Mouse (Mus musculus) G1E (cell line): ENCODE results near the gene Rapgef5.

Experiments
- CTCF ChIP-seq: IDR thresholded peaks from 2 replicates; pipeline ENCODE4 v1.5.1; 2012; ENCODE audit warnings: low read depth, low read length, inconsistent platforms, mixed read lengths
- POLR2AphosphoS5 ChIP-seq: IDR thresholded peaks from 2 replicates; pipeline ENCODE4 v1.6.1; 2012; ENCODE audit warnings: low read depth, low read length, inconsistent platforms; ENCODE audit not compliant: insufficient replicate concordance

DNA sequence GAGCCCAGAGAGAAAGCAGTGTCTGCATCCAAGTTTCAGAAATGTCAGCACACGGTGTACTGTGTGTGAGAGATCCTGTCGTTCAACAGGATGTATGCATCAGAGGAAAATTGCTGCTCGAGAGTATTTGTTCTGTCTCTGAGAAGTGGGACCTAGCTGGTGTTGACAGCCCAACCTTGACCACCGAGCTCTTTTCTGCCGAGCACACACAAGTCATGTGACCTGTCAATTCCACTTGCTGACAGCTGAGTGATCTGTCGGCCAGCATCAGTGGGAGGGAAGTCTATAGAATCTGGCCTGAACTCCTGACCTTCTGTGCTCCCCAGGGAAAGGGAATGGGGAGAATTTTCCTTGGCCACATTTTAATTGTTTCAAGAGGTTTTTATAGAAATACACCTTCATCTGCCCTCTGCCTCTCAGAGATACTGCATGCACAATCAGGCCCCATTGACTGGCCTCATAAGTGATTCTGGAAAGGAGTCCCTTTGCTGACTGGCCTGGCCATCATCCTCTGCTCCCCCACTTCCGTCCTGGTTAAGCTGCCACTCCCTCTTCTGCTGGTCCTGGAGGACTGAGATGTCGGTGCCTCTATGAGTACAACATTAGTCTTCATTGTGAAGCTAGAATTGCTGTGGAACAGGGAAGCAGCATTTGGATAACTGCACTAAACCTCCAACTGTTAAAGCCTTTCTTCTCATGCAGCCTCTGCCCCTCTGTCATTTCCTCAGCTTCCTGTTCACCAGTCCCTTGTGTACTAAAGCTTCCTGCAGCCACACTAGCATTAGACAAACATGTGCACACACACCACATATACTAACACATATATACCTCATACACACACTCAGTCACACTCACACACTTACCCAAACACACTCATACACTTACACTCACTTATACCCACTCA, 228.6 kb downstream of the Rapgef5 start:
- no peak for TF ChIP-seq CTCF
- no peak for TF ChIP-seq POLR2AphosphoS5
